Mouse (Mus musculus): Measurements from ENCODE around the gene Hhex. TPM values are rescaled to one million over a fixed set of nuclear protein-coding genes. Genes with fewer than 3 reads are reported as not detected.
A peak's percentile ranks its signal among the peaks of the same experiment; 100 is the strongest.

The Hhex gene
- polyA plus RNA-seq, 1 experiment from 2014 or later = 8.2 TPM

GRCm38 (mm10) chr19:37435041-37435852 lies 637 bp downstream of the Hhex start:
- ATAC-seq (ENCODE audit: low FRiP score, low read depth) = no peak
- Histone ChIP-seq H3K4me3 (peak overlapping the region; percentile 39), H3K4me2 (replicated peaks) (peak overlapping the region; percentile 64), H3K9me3 (no peaks in the 10 kb centered on the region), H3K9ac (peak overlapping the region; percentile 42; the same call in 1 of the 2 replicates), H3K36me3 (no peaks in the 10 kb centered on the region), H3K4me1 (peaks cover 16% of the 10 kb centered on the region), H3K27ac (no peak overlapping the region), H3K27me3 (replicated peaks) (peaks cover 90% of the 10 kb centered on the region)
- WGBS = 1% methylated on average over 77 of the region's 77 CpGs

- whole genome bisulfite sequencing = 3% methylated on average over 10 of the region's 10 CpGs
- ATAC-seq (ENCODE audit: low FRiP score, low read depth) = no peak
- H3K27me3 ChIP-seq (replicated peaks) = peaks cover 88% of the 10 kb centered on the region
- no peak overlapping the region for H3K9ac ChIP-seq
- H3K36me3 ChIP-seq = no peaks in the 10 kb centered on the region
- H3K4me3 ChIP-seq = no peak overlapping the region
- H3K27ac ChIP-seq = no peak overlapping the region
- no peak overlapping the region for H3K4me2 ChIP-seq (replicated peaks)
- peaks cover 16% of the 10 kb centered on the region for H3K4me1 ChIP-seq
- no peaks in the 10 kb centered on the region for H3K9me3 ChIP-seq
Measured at GRCm38 (mm10) chr19:37435853-37436174, 1.2 kb downstream of the Hhex start.

GRCm38 (mm10) chr19:37436514-37437288 lies 2.1 kb downstream of the Hhex start:
- H3K27ac ChIP-seq = no peak overlapping the region
- no peaks in the 10 kb centered on the region for H3K9me3 ChIP-seq
- H3K4me1 ChIP-seq = peaks cover 16% of the 10 kb centered on the region
- peaks cover 85% of the 10 kb centered on the region for H3K27me3 ChIP-seq (replicated peaks)
- H3K4me2 ChIP-seq (replicated peaks) = no peak overlapping the region; the same call in 1 of the 2 replicates
- no peak for ATAC-seq (ENCODE audit: low FRiP score, low read depth)
- WGBS = 2% methylated on average over 28 of the region's 28 CpGs
- no peak overlapping the region for H3K4me3 ChIP-seq
- H3K36me3 ChIP-seq = no peaks in the 10 kb centered on the region
- no peak overlapping the region for H3K9ac ChIP-seq

GRCm38 (mm10) chr19:37437289-37437606 lies 2.6 kb downstream of the Hhex start:
- Histone ChIP-seq H3K27me3 (replicated peaks) (peaks cover 80% of the 10 kb centered on the region), H3K27ac (no peak overlapping the region), H3K4me1 (peaks cover 16% of the 10 kb centered on the region), H3K4me2 (replicated peaks) (no peak overlapping the region), H3K9ac (no peak overlapping the region), H3K4me3 (no peak overlapping the region), H3K9me3 (no peaks in the 10 kb centered on the region), H3K36me3 (no peaks in the 10 kb centered on the region)
- WGBS = 5% methylated on average over 14 of the region's 14 CpGs
- ATAC-seq (ENCODE audit: low FRiP score, low read depth) = no peak

- 72% methylated on average over 4 of the region's 4 CpGs for WGBS
- H3K4me2 ChIP-seq (replicated peaks) = no peak overlapping the region
Measured at GRCm38 (mm10) chr19:37440181-37440580, 5.6 kb downstream of the Hhex start.

GRCm38 (mm10) chr19:37440708-37441475 lies 6.3 kb downstream of the Hhex start:
- no peak overlapping the region for H3K9ac ChIP-seq
- no peaks in the 10 kb centered on the region for H3K36me3 ChIP-seq
- H3K27me3 ChIP-seq (replicated peaks) = peaks cover 44% of the 10 kb centered on the region
- H3K9me3 ChIP-seq = no peaks in the 10 kb centered on the region
- no peak overlapping the region for H3K4me2 ChIP-seq (replicated peaks)
- H3K27ac ChIP-seq = no peak overlapping the region
- ATAC-seq (ENCODE audit: low FRiP score, low read depth) = no peak
- H3K4me1 ChIP-seq = no peaks in the 10 kb centered on the region
- 71% methylated on average over 16 of the region's 16 CpGs for whole genome bisulfite sequencing
- no peak overlapping the region for H3K4me3 ChIP-seq

More at GRCm38 (mm10) chr19:37440181-37440580, 5.6 kb downstream of the Hhex start:
- no peak overlapping the region for H3K9ac ChIP-seq
- H3K36me3 ChIP-seq = no peaks in the 10 kb centered on the region
- no peak for ATAC-seq (ENCODE audit: low FRiP score, low read depth)
- H3K4me1 ChIP-seq = peaks cover 2% of the 10 kb centered on the region; the same call in 1 of the 2 replicates
- peaks cover 51% of the 10 kb centered on the region for H3K27me3 ChIP-seq (replicated peaks)
- H3K27ac ChIP-seq = no peak overlapping the region
- H3K9me3 ChIP-seq = no peaks in the 10 kb centered on the region
- H3K4me3 ChIP-seq = no peak overlapping the region

- Histone ChIP-seq H3K36me3 (no peaks in the 10 kb centered on the region), H3K4me3 (no peak overlapping the region), H3K27me3 (replicated peaks) (peaks cover 25% of the 10 kb centered on the region), H3K4me1 (no peaks in the 10 kb centered on the region), H3K9me3 (no peaks in the 10 kb centered on the region), H3K9ac (no peak overlapping the region), H3K4me2 (replicated peaks) (no peak overlapping the region), H3K27ac (no peak overlapping the region)
- 78% methylated on average over 10 of the region's 10 CpGs for WGBS
- ATAC-seq (ENCODE audit: low FRiP score, low read depth) = no peak
Measured at GRCm38 (mm10) chr19:37442524-37443286, 8.1 kb downstream of the Hhex start.

GRCm38 (mm10) chr19:37443631-37444140 lies 9.1 kb downstream of the Hhex start:
- H3K4me1 ChIP-seq = no peaks in the 10 kb centered on the region
- H3K27ac ChIP-seq = no peak overlapping the region
- H3K9me3 ChIP-seq = no peaks in the 10 kb centered on the region
- no peak overlapping the region for H3K9ac ChIP-seq
- H3K36me3 ChIP-seq = no peaks in the 10 kb centered on the region
- peaks cover 20% of the 10 kb centered on the region for H3K27me3 ChIP-seq (replicated peaks)
- H3K4me2 ChIP-seq (replicated peaks) = no peak overlapping the region
- H3K4me3 ChIP-seq = no peak overlapping the region
- no peak for ATAC-seq (ENCODE audit: low FRiP score, low read depth)
- WGBS = 80% methylated on average over 4 of the region's 4 CpGs

GRCm38 (mm10) chr19:37448212-37448611 lies 13.6 kb downstream of the Hhex start:
- Histone ChIP-seq H3K36me3 (no peaks in the 10 kb centered on the region), H3K4me3 (no peak overlapping the region), H3K4me2 (replicated peaks) (no peak overlapping the region), H3K9me3 (no peaks in the 10 kb centered on the region), H3K4me1 (no peaks in the 10 kb centered on the region), H3K9ac (no peak overlapping the region), H3K27ac (no peak overlapping the region), H3K27me3 (replicated peaks) (no peaks in the 10 kb centered on the region)
- ATAC-seq (ENCODE audit: low FRiP score, low read depth) = no peak
- 74% methylated on average over 5 of the region's 5 CpGs for WGBS

- no peaks in the 10 kb centered on the region for H3K4me1 ChIP-seq
- no peak for ATAC-seq (ENCODE audit: low FRiP score, low read depth)
- H3K4me2 ChIP-seq (replicated peaks) = no peak overlapping the region
- H3K36me3 ChIP-seq = no peaks in the 10 kb centered on the region
- H3K4me3 ChIP-seq = no peak overlapping the region
- no peak overlapping the region for H3K9ac ChIP-seq
- WGBS = 93% methylated on average over 3 of the region's 3 CpGs
- no peaks in the 10 kb centered on the region for H3K27me3 ChIP-seq (replicated peaks)
- no peaks in the 10 kb centered on the region for H3K9me3 ChIP-seq
- H3K27ac ChIP-seq = no peak overlapping the region
Measured at GRCm38 (mm10) chr19:37449246-37449645, 14.6 kb downstream of the Hhex start.

GRCm38 (mm10) chr19:37455528-37455927 lies 20.9 kb downstream of the Hhex start:
- no peak for ATAC-seq (ENCODE audit: low FRiP score, low read depth)
- Histone ChIP-seq H3K9me3 (no peaks in the 10 kb centered on the region), H3K36me3 (no peaks in the 10 kb centered on the region), H3K9ac (no peak overlapping the region), H3K4me3 (no peak overlapping the region), H3K4me1 (no peaks in the 10 kb centered on the region), H3K27ac (no peak overlapping the region), H3K27me3 (replicated peaks) (no peaks in the 10 kb centered on the region), H3K4me2 (replicated peaks) (no peak overlapping the region)
- 89% methylated on average over 2 of the region's 2 CpGs for WGBS

Measured in neural tube, embryonic 12.5 days (tissue).